Mouse (Mus musculus): ENCODE results near the gene Msi2. TPM values are rescaled to one million over a fixed set of nuclear protein-coding genes. Genes with fewer than 3 reads are reported as not detected.

Msi2 gene
- total and polyA plus RNA-seq, 3 experiments: 36.5 to 197 (median 144) TPM

DNA sequence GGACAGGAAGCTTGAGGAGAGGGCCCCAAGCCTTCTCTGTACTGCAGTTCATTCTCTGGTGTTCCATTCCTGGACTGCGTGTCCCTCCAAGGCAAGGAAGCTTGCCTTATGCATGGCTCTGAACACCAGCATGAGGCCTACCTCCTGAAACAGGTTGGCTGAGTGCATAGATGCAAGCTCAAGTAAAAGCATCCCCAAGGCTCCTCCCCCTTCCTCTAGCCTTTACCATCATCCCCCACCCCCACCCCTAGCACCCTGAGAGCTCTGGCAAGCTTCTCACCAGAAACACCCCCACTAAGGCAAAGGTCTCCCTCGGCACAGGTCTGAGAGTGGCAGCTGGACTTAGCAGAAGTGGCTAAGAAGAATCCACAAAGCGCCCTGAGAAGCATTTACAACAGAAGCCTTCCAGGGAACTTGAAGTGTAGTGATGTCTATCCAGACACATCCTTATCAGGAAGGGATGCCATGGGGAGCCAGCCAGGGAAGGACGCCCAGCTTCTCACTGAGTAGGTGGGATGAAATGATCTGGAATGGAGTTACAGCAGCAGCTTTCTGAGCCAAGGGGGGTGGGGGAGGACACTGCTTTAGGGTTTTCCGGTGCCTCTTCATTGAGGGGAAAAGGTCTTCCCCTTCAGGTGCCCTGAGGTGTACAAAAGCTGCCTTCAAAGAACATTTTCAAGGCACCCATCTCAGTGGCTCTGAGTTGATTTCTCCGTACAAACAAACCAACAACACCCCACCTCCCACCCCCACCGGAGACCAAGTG, 141.9 kb downstream of the Msi2 start:
- ATAC-seq (ENCODE audit: extremely low read depth, insufficient number of reproducible peaks, low FRiP score, poor library complexity, severe bottlenecking): no peak
- no peak for DNase-seq (ENCODE audit: low spot score)
- peaks cover 89% of the 10 kb centered on the region for H3K36me3 ChIP-seq (replicated peaks)
- no peaks in the 10 kb centered on the region for H3K9me3 ChIP-seq (replicated peaks)
- no peaks in the 10 kb centered on the region for H3K27me3 ChIP-seq (ENCODE audit: insufficient read depth, low read length)
- no peak overlapping the region for H3K4me3 ChIP-seq (ENCODE audit: low read depth, low read length)
- TF ChIP-seq CTCF (IDR thresholded peaks at IDR 0.05; ENCODE audit: low read depth, low read length) (no peak), POLR2AphosphoS5 (IDR thresholded peaks at IDR 0.05; ENCODE audit: insufficient replicate concordance, low read depth, low read length) (no peak), GATA1 (IDR thresholded peaks at IDR 0.05; ENCODE audit: borderline replicate concordance, low read length) (no peak), TAL1 (conservative IDR thresholded peaks at IDR 0.05; ENCODE audit: low read depth, low read length) (no peak)
- peaks cover 49% of the 10 kb centered on the region for H3K4me1 ChIP-seq (ENCODE audit: insufficient read depth, low read depth, low read length)

GRCm38 (mm10) chr11:88574575-88575360, 143.5 kb downstream of the Msi2 start:
- ATAC-seq (ENCODE audit: extremely low read depth, insufficient number of reproducible peaks, low FRiP score, poor library complexity, severe bottlenecking) (no peak), DNase-seq (ENCODE audit: low spot score) (no peak)
- H3K4me3 ChIP-seq (ENCODE audit: low read depth, low read length): no peak overlapping the region
- no peak for TF ChIP-seq GATA2 (IDR thresholded peaks at IDR 0.05; ENCODE audit: borderline replicate concordance, low read depth, low read length)
- TF ChIP-seq CTCF (IDR thresholded peaks at IDR 0.05; ENCODE audit: low read depth, low read length): no peak
- no peaks in the 10 kb centered on the region for H3K27me3 ChIP-seq (ENCODE audit: insufficient read depth, low read length)
- peaks cover 87% of the 10 kb centered on the region for H3K36me3 ChIP-seq (replicated peaks)
- peaks cover 45% of the 10 kb centered on the region for H3K4me1 ChIP-seq (ENCODE audit: insufficient read depth, low read depth, low read length)
- H3K9me3 ChIP-seq (replicated peaks): no peaks in the 10 kb centered on the region

DNA sequence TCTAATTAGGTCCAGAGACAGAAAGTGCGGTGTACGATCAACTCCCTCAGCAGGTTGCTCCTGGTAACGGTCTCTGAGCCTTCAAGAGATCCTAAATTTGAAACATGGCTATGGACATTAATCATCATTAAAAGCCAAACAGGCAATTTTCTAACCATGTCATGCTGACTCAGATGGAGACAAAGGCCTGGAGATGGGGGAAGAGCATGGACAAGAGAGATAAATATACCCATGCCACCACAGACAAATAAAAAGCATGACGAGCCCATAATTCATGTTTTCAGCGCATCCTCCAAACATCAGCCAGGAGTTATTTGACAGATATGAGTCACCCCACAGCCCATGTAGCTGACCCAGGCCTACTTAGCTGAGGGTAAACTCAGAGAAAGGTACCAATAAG, 145.3 kb downstream of the Msi2 start:
- TF ChIP-seq POLR2AphosphoS5 (IDR thresholded peaks at IDR 0.05; ENCODE audit: insufficient replicate concordance, low read depth, low read length) (no peak), TAL1 (conservative IDR thresholded peaks at IDR 0.05; ENCODE audit: low read depth, low read length) (no peak), GATA2 (IDR thresholded peaks at IDR 0.05; ENCODE audit: borderline replicate concordance, low read depth, low read length) (no peak), CTCF (IDR thresholded peaks at IDR 0.05; ENCODE audit: low read depth, low read length) (no peak)
- Histone ChIP-seq H3K9me3 (replicated peaks) (no peaks in the 10 kb centered on the region), H3K27me3 (ENCODE audit: insufficient read depth, low read length) (no peaks in the 10 kb centered on the region), H3K4me1 (ENCODE audit: insufficient read depth, low read depth, low read length) (peaks cover 49% of the 10 kb centered on the region), H3K4me3 (ENCODE audit: low read depth, low read length) (no peak overlapping the region), H3K36me3 (replicated peaks) (peaks cover 87% of the 10 kb centered on the region)
- DNase-seq (ENCODE audit: low spot score): no peak
- no peak for ATAC-seq (ENCODE audit: extremely low read depth, insufficient number of reproducible peaks, low FRiP score, poor library complexity, severe bottlenecking)

DNA sequence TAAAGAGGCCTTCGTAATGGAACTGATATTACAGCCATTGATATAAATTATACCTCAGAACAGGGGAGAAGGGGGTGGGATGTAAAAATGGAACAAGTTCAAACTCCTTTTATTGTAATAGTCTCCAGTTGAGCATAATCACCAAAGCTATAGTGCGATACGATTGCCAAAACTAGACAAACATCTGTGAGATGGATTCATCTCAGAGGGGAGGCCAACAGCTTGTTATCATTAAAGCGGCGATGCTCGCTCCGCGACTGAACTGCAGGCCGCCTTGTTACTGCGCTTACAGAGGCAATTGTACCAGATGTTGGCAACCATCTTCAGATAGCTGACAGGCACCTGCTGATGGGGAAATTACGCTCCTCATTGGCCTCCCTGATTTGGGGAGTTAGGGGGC, 145.9 kb downstream of the Msi2 start:
- H3K36me3 ChIP-seq (replicated peaks): peaks cover 87% of the 10 kb centered on the region
- H3K4me1 ChIP-seq (ENCODE audit: insufficient read depth, low read depth, low read length): peaks cover 48% of the 10 kb centered on the region
- ATAC-seq (ENCODE audit: extremely low read depth, insufficient number of reproducible peaks, low FRiP score, poor library complexity, severe bottlenecking): no peak
- no peak for DNase-seq (ENCODE audit: low spot score)
- H3K27me3 ChIP-seq (ENCODE audit: insufficient read depth, low read length): no peaks in the 10 kb centered on the region
- TF ChIP-seq GATA1 (IDR thresholded peaks at IDR 0.05; ENCODE audit: borderline replicate concordance, low read length): no peak
- TF ChIP-seq POLR2AphosphoS5 (IDR thresholded peaks at IDR 0.05; ENCODE audit: insufficient replicate concordance, low read depth, low read length): no peak
- TF ChIP-seq TAL1 (conservative IDR thresholded peaks at IDR 0.05; ENCODE audit: low read depth, low read length): no peak
- TF ChIP-seq GATA2 (IDR thresholded peaks at IDR 0.05; ENCODE audit: borderline replicate concordance, low read depth, low read length): no peak
- TF ChIP-seq CTCF (IDR thresholded peaks at IDR 0.05; ENCODE audit: low read depth, low read length): no peak
- no peak overlapping the region for H3K4me3 ChIP-seq (ENCODE audit: low read depth, low read length)
- H3K9me3 ChIP-seq (replicated peaks): no peaks in the 10 kb centered on the region

DNA sequence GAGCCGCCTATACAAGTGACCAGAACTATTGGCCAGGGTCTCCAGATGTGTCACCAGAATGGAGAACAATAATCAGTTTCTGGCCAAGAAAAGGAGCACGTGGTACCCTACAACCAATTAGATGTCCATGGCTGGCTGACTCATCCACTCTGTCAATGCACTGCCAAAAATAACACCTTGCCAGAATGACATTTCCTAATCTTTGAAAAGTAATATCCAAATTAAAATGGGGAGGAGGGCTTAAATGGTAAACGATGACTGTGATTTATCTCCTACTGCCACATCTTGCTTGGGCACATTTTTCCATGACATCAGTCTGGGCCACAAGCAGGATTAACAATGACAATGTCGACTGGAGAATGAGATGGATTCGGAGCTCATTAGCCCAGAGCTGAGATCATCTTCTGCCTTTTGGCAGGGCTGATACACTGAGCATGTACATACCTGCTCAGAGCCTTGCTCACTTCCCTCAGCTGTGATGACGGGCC, 147.6 kb downstream of the Msi2 start:
- H3K36me3 ChIP-seq (replicated peaks): peaks cover 82% of the 10 kb centered on the region
- ATAC-seq (ENCODE audit: extremely low read depth, insufficient number of reproducible peaks, low FRiP score, poor library complexity, severe bottlenecking): no peak

More for the DNA sequence above, 147.6 kb downstream of the Msi2 start:
- Histone ChIP-seq H3K27me3 (ENCODE audit: insufficient read depth, low read length) (no peaks in the 10 kb centered on the region), H3K9me3 (replicated peaks) (no peaks in the 10 kb centered on the region), H3K4me3 (ENCODE audit: low read depth, low read length) (no peak overlapping the region), H3K4me1 (ENCODE audit: insufficient read depth, low read depth, low read length) (peaks cover 40% of the 10 kb centered on the region)
- no peak for TF ChIP-seq TAL1 (conservative IDR thresholded peaks at IDR 0.05; ENCODE audit: low read depth, low read length)
- no peak for TF ChIP-seq GATA2 (IDR thresholded peaks at IDR 0.05; ENCODE audit: borderline replicate concordance, low read depth, low read length)
- no peak for TF ChIP-seq CTCF (IDR thresholded peaks at IDR 0.05; ENCODE audit: low read depth, low read length)
- TF ChIP-seq POLR2AphosphoS5 (IDR thresholded peaks at IDR 0.05; ENCODE audit: insufficient replicate concordance, low read depth, low read length): no peak
- TF ChIP-seq GATA1 (IDR thresholded peaks at IDR 0.05; ENCODE audit: borderline replicate concordance, low read length): no peak
- DNase-seq (ENCODE audit: low spot score): no peak
